Mouse (Mus musculus): ENCODE data around the gene Dna2.

- TF ChIP-seq CTCF (IDR thresholded peaks at IDR 0.05; ENCODE audit: control insufficient read depth, insufficient read depth, insufficient read length) (no peak), USF1 (IDR thresholded peaks at IDR 0.05; ENCODE audit: low read depth) (no peak), MYOD1 (IDR thresholded peaks at IDR 0.05; ENCODE audit: control insufficient read depth, insufficient read length, low read depth) (no peak), MAX (IDR thresholded peaks at IDR 0.05) (no peak), CEBPB (IDR thresholded peaks at IDR 0.05; ENCODE audit: low read depth) (no peak)
Measured at GRCm38 (mm10) chr10:63003252-63003651, 56.4 kb downstream of the Dna2 start.

Measured in C2C12 (cell line).